Mouse (Mus musculus) limb, embryonic 12.5 days (tissue): ENCODE measurements around the gene Slamf8. TPM values are rescaled to one million over a fixed set of nuclear protein-coding genes. Genes with fewer than 3 reads are reported as not detected.

Source experiments
- ATAC-seq: fragments of 200-750 bp; cut with Nextera tagmentation; 2 replicates; pipeline ENCODE4 v1.8.0; 2017; ENCODE audit warnings: low read depth, moderate TSS enrichment; ENCODE audit not compliant: insufficient number of reproducible peaks, insufficient read depth, low FRiP score, low TSS enrichment
- H3K27ac ChIP-seq: fragments of 300-500 bp; sonication (generic); 2 replicates; pipeline ENCODE4 v1.5.1; 2016; ENCODE audit warnings: mild to moderate bottlenecking, moderate library complexity
- H3K27me3 ChIP-seq: fragments of 300-500 bp; sonication (generic); 2 replicates; pipeline ENCODE4 v1.6.1; 2016; ENCODE audit warnings: mild to moderate bottlenecking, moderate library complexity
- H3K36me3 ChIP-seq: fragments of 300-500 bp; sonication (generic); 2 replicates; pipeline ENCODE4 v1.6.1; 2016; ENCODE audit warnings: mild to moderate bottlenecking, moderate library complexity
- H3K4me1 ChIP-seq: fragments of 300-500 bp; sonication (generic); replicated peaks from 2 replicates; pipeline ENCODE4 v1.6.1; 2016
- H3K4me2 ChIP-seq: fragments of 300-500 bp; sonication (generic); 2 replicates; pipeline ENCODE4 v1.6.1; 2016; ENCODE audit warnings: mild to moderate bottlenecking, moderate library complexity
- H3K4me3 ChIP-seq: fragments of 300-500 bp; sonication (generic); replicated peaks from 2 replicates; pipeline ENCODE4 v1.5.1; 2016; ENCODE audit warnings: mild to moderate bottlenecking
- H3K9ac ChIP-seq: fragments of 300-500 bp; sonication (generic); replicated peaks from 2 replicates; pipeline ENCODE4 v1.6.1; 2016; ENCODE audit warnings: mild to moderate bottlenecking, moderate library complexity
- H3K9me3 ChIP-seq: fragments of 300-500 bp; sonication (generic); 2 replicates; pipeline ENCODE4 v1.6.1; 2016; ENCODE audit warnings: mild to moderate bottlenecking, moderate library complexity
- WGBS: fragments of 180-500 bp; shearing (Covaris S2); methylation state at CpG from one replicate; pipeline ENCODE4 v1.1.7; 2016; 5-methylcytosine and 5-hydroxymethylcytosine counted together
- polyA plus RNA-seq: library from polyadenylated mRNA; unstranded; fragments of >200 nt; fragmentation: Nextera tagmentation; extraction: Ambion mirVana; gene quantifications from 2 replicates; pipeline ENCODE4 v1.2.1, GENCODE M21; 2016

Gene Slamf8
- polyA plus RNA-seq, 1 experiment from 2014 or later, result not detected

DNA sequence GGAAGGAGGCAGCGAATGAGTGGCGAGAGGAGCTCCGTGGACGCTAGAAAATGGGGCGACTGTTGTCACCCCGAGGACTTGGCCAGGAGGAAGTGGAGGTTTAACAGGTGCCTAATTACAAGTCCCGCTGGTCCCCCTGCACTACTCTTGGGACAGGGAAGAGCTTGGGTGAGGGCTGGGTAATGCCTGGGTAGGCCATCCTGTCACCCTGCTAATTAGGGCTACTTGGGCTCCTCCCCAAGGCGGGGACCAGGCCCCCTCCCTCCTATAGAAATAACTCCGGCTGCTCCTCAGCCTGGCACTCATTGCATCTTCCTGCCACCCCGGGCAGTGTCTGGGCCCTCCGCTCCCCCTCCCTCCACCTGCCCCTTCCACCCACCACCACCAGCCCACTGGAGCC is 34.7 kb downstream of the Slamf8 start, which contains the start of gene Vsig8:
Gene Vsig8 (plus strand): TSS at position 301 of the 400 bp plus-strand sequence.
- H3K9ac ChIP-seq, result no peak within 1 kb of the TSS
- WGBS, result 79% methylated on average over 11 of the region's 11 CpGs
- peaks cover 22% of the 10 kb centered on the region for H3K4me1 ChIP-seq
- ATAC-seq, result no peak
- no peaks in the 10 kb centered on the region for H3K36me3 ChIP-seq
- H3K4me2 ChIP-seq, result no peak within 1 kb of the TSS
- no peak within 1 kb of the TSS for H3K27ac ChIP-seq
- H3K9me3 ChIP-seq, result no peaks in the 10 kb centered on the region
- peaks cover 29% of the 10 kb centered on the region for H3K27me3 ChIP-seq
- H3K4me3 ChIP-seq, result no peak within 1 kb of the TSS

GRCm38 (mm10) chr1:172552623-172553022 is 37.7 kb downstream of the Slamf8 start:
- Histone ChIP-seq H3K36me3 (no peaks in the 10 kb centered on the region), H3K27me3 (peaks cover 25% of the 10 kb centered on the region), H3K4me3 (no peak overlapping the region), H3K4me1 (peaks cover 35% of the 10 kb centered on the region), H3K4me2 (no peak overlapping the region), H3K9me3 (no peaks in the 10 kb centered on the region), H3K27ac (no peak overlapping the region), H3K9ac (no peak overlapping the region)
- 41% methylated on average over 1 of the region's 1 CpGs for WGBS
- no peak for ATAC-seq

GRCm38 (mm10) chr1:172551009-172551408 is 39.4 kb downstream of the Slamf8 start:
- Histone ChIP-seq H3K4me1 (peaks cover 35% of the 10 kb centered on the region), H3K4me3 (peak overlapping the region; percentile 27), H3K9ac (no peak overlapping the region; the same call in 1 of the 2 replicates), H3K36me3 (no peaks in the 10 kb centered on the region), H3K9me3 (no peaks in the 10 kb centered on the region), H3K4me2 (peak overlapping the region; percentile 58), H3K27me3 (peaks cover 20% of the 10 kb centered on the region), H3K27ac (no peak overlapping the region)
- ATAC-seq, result no peak
- WGBS, result 51% methylated on average over 7 of the region's 7 CpGs

- H3K4me3 ChIP-seq, result peak overlapping the region; percentile 27
- H3K9me3 ChIP-seq, result no peaks in the 10 kb centered on the region
- H3K4me1 ChIP-seq, result peaks cover 35% of the 10 kb centered on the region
- H3K4me2 ChIP-seq, result peak overlapping the region; percentile 58
- H3K9ac ChIP-seq, result no peak overlapping the region; the same call in 1 of the 2 replicates
- no peak overlapping the region for H3K27ac ChIP-seq
- WGBS, result 2% methylated on average over 8 of the region's 8 CpGs
- H3K36me3 ChIP-seq, result no peaks in the 10 kb centered on the region
- H3K27me3 ChIP-seq, result peaks cover 20% of the 10 kb centered on the region
- peak; percentile 49 for ATAC-seq
Measured at GRCm38 (mm10) chr1:172550551-172550951, 39.8 kb downstream of the Slamf8 start.

DNA sequence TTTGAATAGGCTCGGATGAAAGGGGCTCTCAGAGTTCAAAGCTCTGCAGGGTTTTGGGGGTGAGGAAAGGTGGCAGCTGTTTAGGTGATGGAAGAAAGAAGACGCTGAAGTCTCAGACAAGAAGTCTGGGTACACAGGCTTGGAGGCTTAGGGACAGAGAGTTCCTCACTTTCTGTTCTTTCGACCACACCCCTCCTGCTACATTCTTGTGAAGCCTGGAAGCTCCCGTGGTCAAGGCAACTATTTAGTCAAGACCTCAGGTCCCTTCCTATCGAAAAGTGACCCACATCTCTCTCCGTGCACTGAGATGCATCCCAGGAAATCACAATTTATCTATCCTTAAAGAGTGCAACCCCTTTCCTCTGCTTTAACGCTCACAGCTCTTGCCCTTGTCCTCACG is 40.7 kb downstream of the Slamf8 start:
- Histone ChIP-seq H3K9ac (no peak overlapping the region), H3K36me3 (no peaks in the 10 kb centered on the region), H3K4me3 (peak overlapping the region; percentile 27; the same call in 1 of the 2 replicates), H3K4me2 (peak overlapping the region; percentile 58), H3K4me1 (peaks cover 35% of the 10 kb centered on the region), H3K27ac (no peak overlapping the region), H3K27me3 (peaks cover 20% of the 10 kb centered on the region), H3K9me3 (no peaks in the 10 kb centered on the region)
- WGBS, result 3% methylated on average over 8 of the region's 8 CpGs
- ATAC-seq, result no peak

DNA sequence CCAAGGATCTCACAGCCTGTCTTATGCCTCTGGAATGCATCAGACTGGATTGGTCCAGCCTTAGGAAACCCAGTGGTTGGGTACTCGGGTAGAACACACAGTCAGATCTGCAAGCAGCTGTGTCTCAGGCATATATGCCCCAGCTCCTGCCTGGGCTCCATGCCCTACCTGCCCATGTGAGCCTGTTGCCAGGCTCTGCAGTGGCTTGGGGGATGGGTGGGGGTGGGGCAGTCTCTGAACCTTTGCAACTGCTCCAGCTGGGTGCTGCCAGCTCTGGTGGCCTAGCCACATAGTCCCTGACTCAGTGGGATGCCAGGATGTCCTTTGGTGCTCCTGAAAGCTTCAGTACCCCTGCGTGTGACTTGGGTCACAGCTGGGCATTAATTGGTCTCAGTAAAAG is 41.1 kb downstream of the Slamf8 start:
- 8% methylated on average over 2 of the region's 2 CpGs for WGBS
- Histone ChIP-seq H3K27ac (no peak overlapping the region), H3K9ac (no peak overlapping the region), H3K4me2 (0 out of 2 replicates have a peak overlapping the region, but pooled peaks have one; percentile 58), H3K4me1 (peaks cover 35% of the 10 kb centered on the region), H3K36me3 (no peaks in the 10 kb centered on the region), H3K4me3 (no peak overlapping the region), H3K27me3 (peaks cover 20% of the 10 kb centered on the region), H3K9me3 (no peaks in the 10 kb centered on the region)
- no peak for ATAC-seq

DNA sequence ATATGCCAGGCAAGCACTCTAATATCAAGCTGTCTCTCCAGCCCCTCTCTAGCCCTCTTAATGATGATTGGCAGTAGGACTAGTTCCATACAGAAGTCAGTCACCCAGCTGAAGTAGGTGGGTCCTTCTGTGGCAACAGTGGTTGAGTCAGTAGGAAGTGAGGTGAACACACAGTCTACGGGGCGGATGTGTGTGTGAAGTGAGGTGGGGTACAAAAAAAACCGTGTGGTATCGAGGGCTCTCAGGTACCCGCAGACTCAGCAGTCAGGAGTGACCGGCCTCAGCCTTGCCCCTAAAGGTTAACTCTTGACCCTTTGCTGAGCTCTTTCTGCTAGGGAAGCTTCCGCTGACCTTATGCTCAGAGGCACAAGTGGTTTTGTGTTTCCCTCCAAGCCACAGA is 41.9 kb downstream of the Slamf8 start:
- no peak overlapping the region for H3K4me2 ChIP-seq
- peaks cover 35% of the 10 kb centered on the region for H3K4me1 ChIP-seq
- ATAC-seq, result no peak
- no peak overlapping the region for H3K27ac ChIP-seq
- no peak overlapping the region for H3K9ac ChIP-seq
- 53% methylated on average over 7 of the region's 7 CpGs for WGBS
- no peak overlapping the region for H3K4me3 ChIP-seq
- H3K27me3 ChIP-seq, result peaks cover 20% of the 10 kb centered on the region
- H3K9me3 ChIP-seq, result no peaks in the 10 kb centered on the region
- H3K36me3 ChIP-seq, result no peaks in the 10 kb centered on the region

- Histone ChIP-seq H3K4me1 (peaks cover 33% of the 10 kb centered on the region), H3K4me2 (no peak overlapping the region), H3K9ac (no peak overlapping the region), H3K36me3 (no peaks in the 10 kb centered on the region), H3K27ac (no peak overlapping the region), H3K9me3 (no peaks in the 10 kb centered on the region), H3K4me3 (no peak overlapping the region), H3K27me3 (peaks cover 18% of the 10 kb centered on the region)
- 90% methylated on average over 4 of the region's 4 CpGs for WGBS
- no peak for ATAC-seq
Measured at GRCm38 (mm10) chr1:172546062-172546461, 44.3 kb downstream of the Slamf8 start.

DNA sequence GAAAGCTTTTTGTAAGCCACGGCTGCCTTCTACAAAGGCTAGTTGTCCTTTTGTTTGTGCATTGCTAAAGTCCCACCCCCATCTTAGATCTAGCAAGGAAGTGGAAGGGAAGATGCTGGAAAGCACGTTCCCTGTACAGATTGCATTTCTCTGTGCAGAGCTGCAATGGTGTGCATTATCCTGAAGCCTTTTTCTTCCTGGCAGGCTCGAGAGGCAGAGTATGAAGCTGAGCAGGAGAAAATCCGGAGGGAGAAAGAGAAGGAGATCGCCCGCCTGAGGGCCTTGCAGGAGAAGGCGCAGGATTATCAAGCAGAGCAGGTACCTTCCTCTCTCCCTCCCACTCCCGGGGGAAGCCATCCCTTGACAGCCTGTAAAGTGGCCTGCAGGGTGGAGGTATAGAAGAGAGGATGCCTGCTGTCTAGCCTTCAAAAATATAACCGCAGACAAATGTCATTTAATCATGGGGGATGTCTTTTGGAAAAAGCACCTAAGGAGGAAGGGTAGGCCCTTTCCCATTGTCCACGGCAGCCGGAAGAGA is 50.0 kb downstream of the Slamf8 start:
- peaks cover 4% of the 10 kb centered on the region; the same call in 1 of the 2 replicates for H3K27me3 ChIP-seq
- H3K9ac ChIP-seq, result no peak overlapping the region
- H3K4me2 ChIP-seq, result no peak overlapping the region
- WGBS, result 63% methylated on average over 11 of the region's 11 CpGs
- no peak overlapping the region for H3K4me3 ChIP-seq
- H3K9me3 ChIP-seq, result no peaks in the 10 kb centered on the region
- no peak for ATAC-seq
- 0 out of 2 replicates have a peak overlapping the region, but pooled peaks have one; percentile 29 for H3K27ac ChIP-seq
- peaks cover 28% of the 10 kb centered on the region for H3K4me1 ChIP-seq
- no peaks in the 10 kb centered on the region for H3K36me3 ChIP-seq

GRCm38 (mm10) chr1:172539827-172540226 is 50.5 kb downstream of the Slamf8 start:
- H3K9ac ChIP-seq, result no peak overlapping the region
- no peak overlapping the region for H3K4me2 ChIP-seq
- 43% methylated on average over 6 of the region's 6 CpGs for WGBS
- peaks cover 28% of the 10 kb centered on the region for H3K4me1 ChIP-seq
- H3K36me3 ChIP-seq, result no peaks in the 10 kb centered on the region
- no peaks in the 10 kb centered on the region for H3K9me3 ChIP-seq
- no peak overlapping the region for H3K4me3 ChIP-seq
- H3K27me3 ChIP-seq, result peaks cover 4% of the 10 kb centered on the region; the same call in 1 of the 2 replicates
- 0 out of 2 replicates have a peak, but pooled peaks have one; percentile 2 for ATAC-seq
- 0 out of 2 replicates have a peak overlapping the region, but pooled peaks have one; percentile 29 for H3K27ac ChIP-seq

DNA sequence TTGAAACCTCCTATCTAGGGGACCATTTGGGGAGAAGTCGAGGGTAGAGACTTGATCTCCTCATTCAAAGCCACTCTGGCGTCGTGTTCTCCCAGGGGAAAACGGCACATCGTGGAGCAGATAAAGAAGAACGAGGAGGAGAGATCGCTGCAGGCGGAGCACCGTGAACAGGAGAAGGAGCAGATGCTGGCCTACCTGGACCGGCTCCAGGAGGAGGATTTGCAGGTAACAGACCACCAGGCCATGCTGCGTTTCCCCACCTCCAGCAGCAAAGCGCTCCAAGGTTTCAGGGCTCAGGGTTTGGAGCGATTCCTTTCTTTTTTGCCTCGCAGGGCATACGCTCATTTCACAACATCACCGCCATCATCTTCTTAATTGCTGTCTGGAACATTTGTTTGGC is 55.3 kb downstream of the Slamf8 start:
- H3K27me3 ChIP-seq, result peaks cover 18% of the 10 kb centered on the region; the same call in 1 of the 2 replicates

DNA sequence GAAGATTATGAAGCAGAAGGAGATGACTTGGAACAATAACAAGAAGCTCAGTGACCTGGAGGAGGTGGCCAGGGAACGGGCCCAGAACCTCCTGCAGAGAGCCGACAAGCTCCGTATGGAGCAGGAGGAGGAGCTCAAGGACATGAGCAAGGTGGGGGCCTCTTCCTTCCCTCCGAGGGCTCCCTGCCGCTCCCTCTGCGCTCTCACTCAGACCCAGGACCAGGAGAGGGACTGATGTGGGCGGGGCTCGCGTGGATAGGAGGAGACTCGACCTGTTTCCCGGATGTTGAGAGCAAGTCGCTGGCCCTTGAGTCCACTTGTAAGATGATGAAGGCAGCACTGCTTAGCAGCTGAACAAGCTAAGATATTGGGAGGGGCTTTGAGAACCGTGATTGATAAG is 57.8 kb downstream of the Slamf8 start:
- peaks cover 24% of the 10 kb centered on the region; the same call in 1 of the 2 replicates for H3K27me3 ChIP-seq
- H3K27ac ChIP-seq, result no peak overlapping the region
- peak overlapping the region; percentile 27 for H3K4me3 ChIP-seq
- H3K9me3 ChIP-seq, result no peaks in the 10 kb centered on the region
- no peaks in the 10 kb centered on the region for H3K36me3 ChIP-seq
- peak overlapping the region; percentile 31 for H3K9ac ChIP-seq
- peaks cover 35% of the 10 kb centered on the region for H3K4me1 ChIP-seq
- peak overlapping the region; percentile 50 for H3K4me2 ChIP-seq
- 2% methylated on average over 13 of the region's 13 CpGs for WGBS
- peak; percentile 13; the same call in 1 of the 2 replicates for ATAC-seq

More for the DNA sequence above, 55.3 kb downstream of the Slamf8 start:
- Histone ChIP-seq H3K9ac (no peak overlapping the region), H3K4me2 (no peak overlapping the region), H3K4me3 (no peak overlapping the region), H3K36me3 (no peaks in the 10 kb centered on the region), H3K4me1 (peaks cover 35% of the 10 kb centered on the region), H3K9me3 (no peaks in the 10 kb centered on the region), H3K27ac (no peak overlapping the region)
- WGBS, result 85% methylated on average over 16 of the region's 16 CpGs
- ATAC-seq, result no peak
